Mouse (Mus musculus): ENCODE measurements at regions not wholly inside any gene's neighbourhood (a gene's known extent, or its start where the extent isn't known, plus 50 kb on each side); places are given as distances from the start of the nearest gene placed in this dataset.

DNA sequence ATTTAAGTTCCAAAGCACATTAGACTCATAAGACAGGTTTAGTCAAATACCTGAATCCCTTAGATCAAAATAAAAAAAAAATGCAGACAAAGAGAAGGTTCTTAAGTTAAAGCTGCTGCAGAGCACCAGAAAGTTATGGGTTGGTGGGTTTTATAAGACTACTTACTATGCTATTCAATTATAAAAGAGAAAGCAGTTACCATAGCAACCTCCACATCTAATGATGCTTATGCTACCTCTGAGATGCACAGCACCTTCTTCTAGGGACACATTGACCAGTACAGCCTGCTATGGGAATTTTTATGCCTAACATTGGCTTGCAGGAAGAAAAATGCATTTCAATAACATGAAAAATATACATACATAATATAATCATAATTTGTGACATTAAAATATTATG lies 512.1 kb upstream of the Id4 start:
- TF ChIP-seq EP300 (IDR thresholded peaks at IDR 0.05; ENCODE audit: low read depth), result no peak
- TF ChIP-seq CTCF (IDR thresholded peaks at IDR 0.05; ENCODE audit: low read depth), result no peak

Data from liver, postnatal 0 days (tissue).